Mouse (Mus musculus) ES-Bruce4 (cell line): ENCODE measurements around the gene Col6a5. TPM values are rescaled to one million over a fixed set of nuclear protein-coding genes. Genes with fewer than 3 reads are reported as not detected.

ENCODE experiments used
- H3K27ac ChIP-seq: 2 replicates; pipeline ENCODE4 v1.5.1; 2012; ENCODE audit warnings: low read length, inconsistent platforms; ENCODE audit not compliant: insufficient read depth
- H3K27me3 ChIP-seq: 2 replicates; pipeline ENCODE4 v1.6.1; 2012; ENCODE audit warnings: mild to moderate bottlenecking, low read length, inconsistent platforms; ENCODE audit not compliant: control insufficient read depth, poor library complexity, insufficient read depth, severe bottlenecking
- H3K36me3 ChIP-seq: 2 replicates; pipeline ENCODE4 v1.6.1; 2012; ENCODE audit warnings: inconsistent platforms, mild to moderate bottlenecking, low read length, moderate library complexity; ENCODE audit not compliant: control insufficient read depth, poor library complexity, insufficient read depth, severe bottlenecking
- H3K4me1 ChIP-seq: one replicate; pipeline ENCODE4 v1.8.1; 2011; ENCODE audit warnings: low read length; ENCODE audit not compliant: control insufficient read depth, insufficient read depth
- H3K4me3 ChIP-seq: 2 replicates; pipeline ENCODE4 v1.5.1; 2011; ENCODE audit warnings: low read depth, mild to moderate bottlenecking, low read length
- H3K9ac ChIP-seq: 2 replicates; pipeline ENCODE4 v1.6.1; 2012; ENCODE audit warnings: low read depth, mild to moderate bottlenecking, inconsistent platforms; ENCODE audit not compliant: poor library complexity, severe bottlenecking
- H3K9me3 ChIP-seq: replicated peaks from 2 replicates; pipeline ENCODE4 v1.6.1; 2012; ENCODE audit warnings: mild to moderate bottlenecking, low read length, inconsistent platforms; ENCODE audit not compliant: control insufficient read depth, poor library complexity, insufficient read depth, severe bottlenecking
- CTCF ChIP-seq: IDR thresholded peaks from one replicate; pipeline ENCODE4 v1.8.1; 2011; ENCODE audit warnings: low read depth, low read length
- EP300 ChIP-seq: IDR thresholded peaks from 2 replicates; pipeline ENCODE4 v1.6.1; 2011; ENCODE audit warnings: low read depth, low read length; ENCODE audit not compliant: insufficient read depth
- POLR2A ChIP-seq: IDR thresholded peaks from one replicate; pipeline ENCODE4 v1.8.1; 2011; ENCODE audit warnings: low read length; ENCODE audit not compliant: insufficient read depth
- polyA plus RNA-seq: library from polyadenylated mRNA; stranded (reverse); fragments of >200 nt; gene quantifications from 2 replicates; pipeline ENCODE4 v1.2.4, GENCODE M21; 2011; ENCODE audit warnings: low read depth; ENCODE audit not compliant: missing spikeins, insufficient read depth, insufficient read length

Col6a5 gene
- polyA plus RNA-seq = not detected in 2 replicates

GRCm38 (mm10) chr9:105960533-105960932 is at the start of gene Col6a5:
Gene Col6a5 (minus strand): TSS chr9:105960643.
- H3K27me3 ChIP-seq = no peaks in the 10 kb centered on the region

DNA sequence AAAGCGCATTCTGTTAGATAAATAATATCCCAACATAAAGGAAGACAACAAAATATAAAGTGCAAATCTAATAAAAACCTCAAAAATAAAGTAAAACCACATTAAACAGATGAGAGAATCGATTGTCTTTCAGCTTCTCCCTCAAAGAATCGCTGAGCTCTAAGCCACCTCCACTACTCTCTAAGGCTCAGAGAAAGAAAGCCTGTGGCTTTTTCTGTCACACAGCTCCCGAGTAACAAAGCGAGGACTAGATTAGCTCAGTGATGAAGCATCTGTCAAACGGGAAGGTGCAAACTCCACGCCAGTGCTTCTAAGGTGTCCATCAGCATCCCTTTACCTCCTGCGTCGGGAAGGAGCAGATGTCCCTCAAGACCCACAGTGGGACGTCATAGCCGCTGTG is 37.5 kb upstream of the Col6a5 start:
- Histone ChIP-seq H3K9ac (no peak overlapping the region), H3K9me3 (no peaks in the 10 kb centered on the region), H3K36me3 (no peaks in the 10 kb centered on the region), H3K4me3 (no peak overlapping the region), H3K27ac (no peak overlapping the region), H3K4me1 (no peaks in the 10 kb centered on the region), H3K27me3 (no peaks in the 10 kb centered on the region)
- no peak for TF ChIP-seq POLR2A
- TF ChIP-seq CTCF = no peak
- TF ChIP-seq EP300 = no peak

More at GRCm38 (mm10) chr9:105960533-105960932, at the start of gene Col6a5:
- TF ChIP-seq CTCF (no peak), EP300 (no peak), POLR2A (no peak)
- no peak within 1 kb of the TSS; the same call in 1 of the 2 replicates for H3K9ac ChIP-seq
- H3K4me1 ChIP-seq = no peaks in the 10 kb centered on the region
- H3K27ac ChIP-seq = no peak within 1 kb of the TSS
- no peak within 1 kb of the TSS for H3K4me3 ChIP-seq
- H3K36me3 ChIP-seq = no peaks in the 10 kb centered on the region
- H3K9me3 ChIP-seq = no peaks in the 10 kb centered on the region

DNA sequence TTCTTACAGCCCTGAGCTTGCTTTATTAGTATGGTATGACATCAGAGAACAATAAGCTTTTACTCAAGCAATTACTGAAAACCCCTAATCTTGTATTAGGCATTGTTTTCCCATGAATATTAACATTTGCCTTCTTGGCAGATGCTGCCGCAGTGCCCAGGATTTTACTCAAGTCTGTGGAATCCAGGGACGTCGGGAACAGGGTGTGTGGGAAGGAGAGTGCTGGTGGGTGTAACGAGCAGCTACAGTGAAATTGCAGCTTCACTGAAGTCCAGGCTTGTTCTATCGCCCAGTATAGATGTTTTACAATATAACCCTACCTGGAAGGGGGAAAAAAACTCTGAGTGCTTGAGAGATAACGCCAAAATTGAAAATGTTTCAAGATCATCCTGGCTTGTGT is 32.0 kb upstream of the Col6a5 start:
- Histone ChIP-seq H3K27me3 (no peaks in the 10 kb centered on the region), H3K9ac (no peak overlapping the region), H3K4me1 (no peaks in the 10 kb centered on the region), H3K36me3 (no peaks in the 10 kb centered on the region), H3K9me3 (no peaks in the 10 kb centered on the region), H3K4me3 (no peak overlapping the region), H3K27ac (no peak overlapping the region)
- TF ChIP-seq POLR2A (no peak), CTCF (no peak), EP300 (no peak)

GRCm38 (mm10) chr9:105990099-105990498 is 29.7 kb upstream of the Col6a5 start:
- H3K9ac ChIP-seq = no peak overlapping the region
- H3K9me3 ChIP-seq = no peaks in the 10 kb centered on the region
- H3K36me3 ChIP-seq = no peaks in the 10 kb centered on the region
- H3K27me3 ChIP-seq = no peaks in the 10 kb centered on the region
- no peak overlapping the region for H3K4me3 ChIP-seq
- no peak overlapping the region for H3K27ac ChIP-seq
- no peak for TF ChIP-seq CTCF
- no peak for TF ChIP-seq EP300
- TF ChIP-seq POLR2A = no peak
- no peaks in the 10 kb centered on the region for H3K4me1 ChIP-seq

- Histone ChIP-seq H3K4me1 (no peaks in the 10 kb centered on the region), H3K4me3 (no peak overlapping the region), H3K27me3 (no peaks in the 10 kb centered on the region), H3K9me3 (no peaks in the 10 kb centered on the region), H3K27ac (no peak overlapping the region), H3K36me3 (no peaks in the 10 kb centered on the region), H3K9ac (no peak overlapping the region)
- TF ChIP-seq CTCF = no peak
These were observed 29.0 kb upstream of the Col6a5 start for GRCm38 (mm10) chr9:105989468-105989867.

DNA sequence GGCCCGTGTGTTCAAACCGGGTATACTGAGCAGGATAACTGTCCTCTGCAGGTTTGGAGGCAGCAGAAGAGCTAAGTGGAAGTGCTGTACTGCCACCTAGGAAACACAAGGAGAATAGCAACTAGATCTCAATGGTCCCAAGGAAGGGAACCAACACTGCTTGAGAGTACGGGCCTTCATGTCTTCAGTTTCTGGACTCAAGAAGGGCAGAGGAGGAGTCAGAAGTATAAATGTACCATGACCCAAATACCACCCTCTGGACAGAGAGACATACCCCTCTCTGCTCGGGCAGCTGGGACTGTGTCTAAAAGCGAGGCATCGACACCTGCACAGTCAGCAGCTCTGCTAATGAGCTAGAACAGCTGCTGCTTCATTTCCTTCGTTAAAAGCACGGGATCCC is 27.7 kb upstream of the Col6a5 start:
- H3K4me3 ChIP-seq = no peak overlapping the region
- no peak overlapping the region for H3K9ac ChIP-seq
- no peaks in the 10 kb centered on the region for H3K9me3 ChIP-seq
- peak; percentile 29 for TF ChIP-seq CTCF
- TF ChIP-seq EP300 = no peak
- no peaks in the 10 kb centered on the region for H3K4me1 ChIP-seq
- no peak overlapping the region for H3K27ac ChIP-seq
- no peaks in the 10 kb centered on the region for H3K36me3 ChIP-seq
- H3K27me3 ChIP-seq = no peaks in the 10 kb centered on the region
